Mouse (Mus musculus) thymus, adult 2 months (tissue): Measurements from ENCODE around the gene Tmed2.

Source experiments
- CTCF ChIP-seq: fragments of 200-500 bp; IDR thresholded peaks from 2 replicates; pipeline ENCODE4 v1.5.1; 2012; ENCODE audit warnings: mild to moderate bottlenecking, control low read depth, low read length, moderate library complexity, borderline replicate concordance; ENCODE audit not compliant: control insufficient read depth, poor library complexity, insufficient read depth; ENCODE audit errors: extremely low read depth
- POLR2A ChIP-seq: fragments of 200-500 bp; IDR thresholded peaks from 2 replicates; pipeline ENCODE4 v1.6.1; 2012; ENCODE audit warnings: mild to moderate bottlenecking, low read length, control low read depth, moderate library complexity; ENCODE audit not compliant: control insufficient read depth, poor library complexity, insufficient read depth; ENCODE audit errors: extremely low read depth

- TF ChIP-seq POLR2A (no peak), CTCF (no peak)
Measured at GRCm38 (mm10) chr5:124538813-124539792, 1.4 kb upstream of the Tmed2 start.
